Mouse (Mus musculus) bone marrow, adult 2 months (tissue): Measurements from ENCODE around the gene Adora1.

Source experiments
- CTCF ChIP-seq: fragments of 200-500 bp; IDR thresholded peaks from 2 replicates; pipeline ENCODE4 v1.5.1; 2011; ENCODE audit warnings: low read length, control low read depth; ENCODE audit not compliant: control insufficient read depth, insufficient read depth
- POLR2A ChIP-seq: fragments of 200-500 bp; IDR thresholded peaks from 2 replicates; pipeline ENCODE4 v1.6.1; 2011; ENCODE audit warnings: low read depth, mild to moderate bottlenecking, control low read depth, low read length, borderline replicate concordance; ENCODE audit not compliant: control insufficient read depth

DNA sequence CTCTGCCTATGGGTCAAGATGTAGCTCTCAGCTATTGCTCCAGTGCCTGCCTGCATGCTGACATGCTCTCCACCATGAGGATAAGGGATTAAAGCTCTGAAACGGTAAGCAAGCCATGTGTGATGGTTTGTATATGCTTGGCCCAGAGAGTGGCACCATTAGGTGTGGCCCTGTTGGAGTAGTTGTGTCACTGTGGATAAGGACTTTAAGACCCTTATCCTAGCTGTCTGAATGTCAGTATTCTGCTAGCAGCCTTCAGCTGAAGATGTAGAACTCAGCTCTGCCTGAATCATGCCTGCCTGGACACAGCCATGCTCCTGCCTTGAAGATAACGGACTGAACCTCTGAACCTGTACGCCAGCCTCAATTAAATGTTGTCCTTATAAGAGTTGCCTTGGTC, 68.7 kb downstream of the Adora1 start:
- TF ChIP-seq CTCF: no peak
- TF ChIP-seq POLR2A: no peak
